Mouse (Mus musculus) kidney, adult 2 months (tissue): Measurements from ENCODE around the gene Crtac1. TPM values are rescaled to one million over a fixed set of nuclear protein-coding genes. Genes with fewer than 3 reads are reported as not detected.

ENCODE experiments used
- DNase-seq: peaks from one replicate; pipeline ENCODE4 v3.0.0; 2021
- H3K27ac ChIP-seq: fragments of 200-500 bp; 2 replicates; pipeline ENCODE4 v1.5.1; 2012; ENCODE audit warnings: low read depth, low read length, control low read depth, inconsistent platforms; ENCODE audit not compliant: insufficient read depth
- H3K27me3 ChIP-seq: fragments of 200-500 bp; replicated peaks from 2 replicates; pipeline ENCODE4 v1.6.1; 2012; ENCODE audit warnings: mild to moderate bottlenecking, moderate library complexity, low read length, inconsistent platforms; ENCODE audit not compliant: control insufficient read depth, insufficient read depth
- H3K36me3 ChIP-seq: fragments of 200-500 bp; 2 replicates; pipeline ENCODE4 v1.6.1; 2012; ENCODE audit warnings: mild to moderate bottlenecking, moderate library complexity, low read length, inconsistent platforms; ENCODE audit not compliant: control insufficient read depth, insufficient read depth
- H3K4me1 ChIP-seq: fragments of 200-500 bp; 2 replicates; pipeline ENCODE4 v1.6.1; 2011; ENCODE audit warnings: low read length; ENCODE audit not compliant: control insufficient read depth, insufficient read depth
- H3K4me3 ChIP-seq: fragments of 200-500 bp; 2 replicates; pipeline ENCODE4 v1.5.1; 2011; ENCODE audit warnings: mild to moderate bottlenecking, low read depth, low read length, control low read depth; ENCODE audit not compliant: insufficient read depth
- CTCF ChIP-seq: fragments of 200-500 bp; conservative IDR thresholded peaks from 2 replicates; pipeline ENCODE4 v1.5.1; 2011; ENCODE audit warnings: low read depth, mild to moderate bottlenecking, control low read depth, low read length, moderate library complexity, mixed read lengths; ENCODE audit not compliant: insufficient read depth, insufficient read length
- POLR2A ChIP-seq: fragments of 200-500 bp; IDR thresholded peaks from one replicate; pipeline ENCODE4 v1.6.1; 2011; ENCODE audit warnings: low read depth, low read length, control low read depth
- WGBS: fragments of 180-500 bp; shearing (Covaris S2); methylation state at CpG from one replicate; pipeline ENCODE4 v1.1.7; 2018; 5-methylcytosine and 5-hydroxymethylcytosine counted together
- polyA plus RNA-seq: library from polyadenylated mRNA; depleted of rRNA; stranded (reverse); fragments of >200 nt; gene quantifications from 2 replicates; pipeline ENCODE4 v1.2.3, GENCODE M21; 2012

The Crtac1 gene
- polyA plus RNA-seq, 1 experiment, result 0.06 TPM

DNA sequence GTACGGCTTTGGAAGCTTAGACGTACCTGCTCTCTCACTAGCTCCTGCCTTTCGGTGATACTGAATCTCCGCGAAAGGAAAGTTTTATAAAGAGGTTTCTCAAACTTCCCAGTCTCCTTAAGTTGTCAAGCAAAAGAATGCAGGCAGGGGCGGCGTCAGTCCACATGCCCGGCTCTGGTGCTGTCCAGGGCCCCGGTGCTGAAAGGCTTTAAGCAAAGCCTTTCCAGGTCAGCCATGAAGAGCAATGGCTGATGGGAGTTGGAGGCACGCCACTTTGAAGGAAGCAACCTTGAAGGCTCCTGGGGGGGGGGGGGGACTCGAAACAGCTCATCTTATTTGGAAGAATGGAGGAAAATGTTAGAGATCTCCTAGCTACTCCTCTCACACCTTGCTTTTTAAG, 34.3 kb downstream of the Crtac1 start:
- H3K36me3 ChIP-seq, result no peaks in the 10 kb centered on the region
- H3K27ac ChIP-seq, result no peak overlapping the region
- H3K4me3 ChIP-seq, result no peak overlapping the region
- no peaks in the 10 kb centered on the region for H3K4me1 ChIP-seq
- no peaks in the 10 kb centered on the region; the same call in 1 of the 2 replicates for H3K27me3 ChIP-seq
- 16% methylated on average over 11 of the region's 11 CpGs for WGBS
- TF ChIP-seq POLR2A (no peak), CTCF (no peak)
- DNase-seq, result peak; percentile 12

DNA sequence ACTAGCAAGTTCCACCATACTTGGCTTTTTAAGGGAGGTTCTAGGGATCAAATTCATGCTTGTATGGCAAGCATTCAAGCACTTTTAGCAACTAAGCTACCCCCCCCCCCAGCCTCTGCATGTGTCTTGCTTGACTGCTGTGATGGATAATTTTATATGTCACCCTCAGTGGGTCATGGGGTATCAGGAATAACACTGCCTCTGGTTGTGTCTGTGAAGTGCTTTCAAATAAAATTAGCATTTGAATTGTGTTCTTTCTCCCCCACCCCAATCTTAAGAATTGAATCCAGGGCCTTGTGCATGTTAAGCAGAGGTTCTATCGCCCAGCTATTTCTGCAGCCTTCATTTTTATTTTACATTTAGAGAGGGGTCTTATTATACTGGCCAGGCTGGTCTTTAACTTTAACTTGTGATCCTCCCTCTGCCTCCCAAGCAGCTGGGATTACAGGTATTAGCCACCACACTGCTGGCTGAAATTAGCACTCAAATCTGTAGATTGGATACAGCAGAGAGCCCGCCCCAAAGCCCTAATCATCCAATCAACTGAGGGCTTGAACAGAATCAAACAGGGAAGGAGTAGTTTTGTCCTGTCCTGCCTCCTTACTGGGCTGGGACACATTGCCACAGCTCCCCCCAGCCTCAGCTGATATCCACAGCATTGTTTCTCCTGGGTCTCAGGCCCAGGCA, 36.6 kb downstream of the Crtac1 start:
- H3K27me3 ChIP-seq, result no peaks in the 10 kb centered on the region; the same call in 1 of the 2 replicates
- DNase-seq, result no peak
- no peaks in the 10 kb centered on the region for H3K4me1 ChIP-seq
- H3K36me3 ChIP-seq, result no peaks in the 10 kb centered on the region
- TF ChIP-seq CTCF, result no peak
- TF ChIP-seq POLR2A, result no peak
- 83% methylated on average over 2 of the region's 2 CpGs for WGBS
- H3K27ac ChIP-seq, result no peak overlapping the region
- no peak overlapping the region for H3K4me3 ChIP-seq

DNA sequence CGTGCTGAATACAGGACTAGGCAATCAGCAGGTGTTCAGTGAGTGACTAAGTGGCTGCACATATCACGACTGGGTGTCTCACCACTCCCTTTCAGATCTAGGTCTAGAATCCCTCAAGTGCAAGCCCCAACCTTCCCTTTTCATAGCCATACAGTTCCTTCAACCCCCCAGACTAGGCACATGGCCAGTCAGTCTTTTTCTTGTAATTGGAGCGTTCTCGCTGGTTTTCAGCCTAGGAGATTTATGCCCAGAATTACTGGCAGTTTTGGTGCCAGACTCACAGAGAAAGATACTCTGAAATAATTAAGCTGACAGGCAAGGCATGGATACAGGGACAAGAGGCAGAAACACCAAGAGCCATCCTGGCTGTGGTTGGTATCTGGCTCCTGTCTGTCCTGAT, 37.7 kb downstream of the Crtac1 start:
- Histone ChIP-seq H3K27ac (no peak overlapping the region), H3K4me3 (no peak overlapping the region), H3K36me3 (no peaks in the 10 kb centered on the region), H3K27me3 (no peaks in the 10 kb centered on the region; the same call in 1 of the 2 replicates), H3K4me1 (no peaks in the 10 kb centered on the region)
- TF ChIP-seq POLR2A, result no peak
- TF ChIP-seq CTCF, result no peak
- 80% methylated on average over 4 of the region's 4 CpGs for WGBS
- no peak for DNase-seq

DNA sequence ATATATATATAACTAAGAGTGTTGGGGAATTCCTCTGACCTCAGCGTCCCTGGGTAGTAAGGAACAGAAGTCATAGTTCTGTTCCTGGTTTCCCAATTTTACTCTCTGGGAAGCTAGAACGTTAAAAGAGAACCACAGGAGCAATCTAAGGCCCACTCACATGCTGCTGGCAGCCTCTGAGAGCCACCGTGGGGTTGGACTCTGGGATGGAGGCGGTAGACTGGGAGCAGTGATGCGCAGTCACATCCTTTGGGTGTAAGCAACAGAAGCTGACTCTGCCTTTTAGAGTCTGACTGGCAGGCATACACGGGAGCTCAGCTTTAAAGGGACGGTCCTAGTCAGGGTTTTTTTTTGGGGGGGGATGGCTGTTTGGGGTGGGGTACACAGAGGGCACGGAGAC, 39.5 kb downstream of the Crtac1 start:
- H3K27me3 ChIP-seq, result no peaks in the 10 kb centered on the region; the same call in 1 of the 2 replicates
- TF ChIP-seq POLR2A (no peak), CTCF (no peak)
- 75% methylated on average over 8 of the region's 8 CpGs for WGBS
- H3K36me3 ChIP-seq, result no peaks in the 10 kb centered on the region
- no peak overlapping the region for H3K4me3 ChIP-seq
- no peak for DNase-seq
- H3K4me1 ChIP-seq, result no peaks in the 10 kb centered on the region
- no peak overlapping the region for H3K27ac ChIP-seq

DNA sequence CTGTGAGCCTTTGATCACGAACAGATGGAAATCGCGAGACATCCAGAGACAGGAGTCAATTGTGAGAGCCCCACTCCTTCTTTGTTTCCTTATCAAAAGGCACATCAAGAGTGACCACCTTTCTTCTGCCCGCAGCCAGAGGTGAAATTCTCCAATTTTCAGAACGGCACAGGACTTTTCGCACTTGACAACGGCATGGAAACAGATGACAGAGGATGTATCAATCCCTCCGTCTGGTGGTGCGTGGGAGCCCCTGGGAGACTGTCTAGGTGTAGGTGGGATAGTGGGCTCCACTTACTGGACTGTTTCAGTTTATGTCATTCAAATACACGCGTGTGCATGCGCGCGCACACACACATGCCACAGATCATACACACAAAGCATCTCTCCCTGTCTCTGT, 42.0 kb downstream of the Crtac1 start:
- WGBS, result 87% methylated on average over 14 of the region's 14 CpGs

DNA sequence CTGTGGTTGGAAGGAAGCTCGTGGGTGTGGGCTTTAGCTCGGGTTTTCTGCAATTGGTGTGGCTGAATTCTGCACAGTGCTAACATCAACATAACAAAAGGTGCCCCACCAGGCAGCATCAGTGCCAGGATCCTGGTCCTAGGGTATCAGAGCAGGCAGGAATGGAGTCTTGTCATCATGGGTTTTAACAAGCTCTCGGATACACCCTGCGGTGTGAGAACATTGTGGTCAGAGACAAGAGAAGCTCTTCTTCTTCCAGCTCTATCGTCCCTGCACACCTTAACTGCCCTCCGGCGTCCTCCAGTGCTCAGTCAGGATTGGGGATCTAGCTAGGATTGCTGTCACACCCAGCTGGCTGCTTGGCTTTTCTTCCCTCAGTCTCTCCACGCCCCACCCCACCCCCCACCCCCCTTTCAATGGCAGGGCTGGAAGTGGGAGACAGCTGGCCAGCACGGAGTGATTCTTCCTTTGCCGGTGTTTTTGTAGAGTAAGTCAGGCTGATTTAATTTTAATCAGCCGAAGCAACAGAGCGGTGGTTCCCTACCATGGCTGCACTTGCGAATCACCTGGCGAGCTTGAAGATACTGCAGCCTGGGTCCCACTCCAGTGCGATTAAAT, 46.5 kb downstream of the Crtac1 start:
- Histone ChIP-seq H3K27me3 (no peaks in the 10 kb centered on the region), H3K27ac (no peak overlapping the region), H3K4me3 (no peak overlapping the region), H3K4me1 (no peaks in the 10 kb centered on the region), H3K36me3 (no peaks in the 10 kb centered on the region)
- TF ChIP-seq CTCF, result no peak
- no peak for TF ChIP-seq POLR2A
- 13% methylated on average over 15 of the region's 15 CpGs for WGBS
- no peak for DNase-seq

More for the DNA sequence above, 42.0 kb downstream of the Crtac1 start:
- Histone ChIP-seq H3K36me3 (no peaks in the 10 kb centered on the region), H3K27me3 (no peaks in the 10 kb centered on the region), H3K4me3 (no peak overlapping the region), H3K4me1 (no peaks in the 10 kb centered on the region), H3K27ac (no peak overlapping the region)
- no peak for DNase-seq
- TF ChIP-seq POLR2A, result no peak
- no peak for TF ChIP-seq CTCF

DNA sequence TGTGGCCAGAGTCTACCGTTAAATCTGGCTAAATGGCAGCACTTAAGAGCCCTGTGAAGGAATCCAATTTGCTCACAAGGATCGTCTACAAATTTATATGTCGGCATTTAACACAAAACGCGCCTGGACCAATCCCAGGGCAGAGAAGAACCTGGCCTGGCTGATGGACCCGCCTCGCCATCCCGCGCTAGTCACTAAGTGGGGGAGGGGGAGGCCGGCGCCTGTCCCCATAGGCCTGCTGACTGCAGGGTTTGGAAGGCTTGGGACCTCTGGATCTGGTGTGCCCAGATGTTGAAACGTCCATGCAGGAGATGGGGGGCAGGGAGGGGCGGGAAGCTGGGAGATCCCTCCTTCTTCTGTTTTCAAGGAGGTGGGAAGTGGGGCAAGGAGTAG, 50.6 kb downstream of the Crtac1 start:
- H3K27me3 ChIP-seq, result no peaks in the 10 kb centered on the region
- H3K36me3 ChIP-seq, result no peaks in the 10 kb centered on the region
- H3K27ac ChIP-seq, result no peak overlapping the region
- no peaks in the 10 kb centered on the region for H3K4me1 ChIP-seq
- TF ChIP-seq CTCF (no peak), POLR2A (no peak)
- 4% methylated on average over 13 of the region's 13 CpGs for WGBS
- no peak for DNase-seq
- no peak overlapping the region for H3K4me3 ChIP-seq
